Mouse (Mus musculus) bone marrow macrophage, adult 2 months (primary cell): ENCODE measurements at regions not wholly inside any gene's neighbourhood (a gene's known extent, or its start where the extent isn't known, plus 50 kb on each side); places are given as distances from the start of the nearest gene placed in this dataset.

ENCODE experiments used
- H3K27ac ChIP-seq: 2 replicates; pipeline ENCODE4 v1.5.1; 2012; ENCODE audit warnings: low read depth, low read length; ENCODE audit not compliant: insufficient read depth
- H3K4me1 ChIP-seq: 2 replicates; pipeline ENCODE4 v1.6.1; 2012; ENCODE audit warnings: low read length; ENCODE audit not compliant: control insufficient read depth, insufficient read depth
- H3K4me3 ChIP-seq: 2 replicates; pipeline ENCODE4 v1.5.1; 2012; ENCODE audit warnings: mild to moderate bottlenecking, low read length, moderate library complexity; ENCODE audit not compliant: insufficient read depth
- CTCF ChIP-seq: IDR thresholded peaks from 2 replicates; pipeline ENCODE4 v1.5.1; 2012; ENCODE audit warnings: low read depth, mild to moderate bottlenecking, low read length, moderate library complexity
- POLR2A ChIP-seq: IDR thresholded peaks from 2 replicates; pipeline ENCODE4 v1.6.1; 2012; ENCODE audit warnings: mild to moderate bottlenecking, low read depth, low read length, borderline replicate concordance

DNA sequence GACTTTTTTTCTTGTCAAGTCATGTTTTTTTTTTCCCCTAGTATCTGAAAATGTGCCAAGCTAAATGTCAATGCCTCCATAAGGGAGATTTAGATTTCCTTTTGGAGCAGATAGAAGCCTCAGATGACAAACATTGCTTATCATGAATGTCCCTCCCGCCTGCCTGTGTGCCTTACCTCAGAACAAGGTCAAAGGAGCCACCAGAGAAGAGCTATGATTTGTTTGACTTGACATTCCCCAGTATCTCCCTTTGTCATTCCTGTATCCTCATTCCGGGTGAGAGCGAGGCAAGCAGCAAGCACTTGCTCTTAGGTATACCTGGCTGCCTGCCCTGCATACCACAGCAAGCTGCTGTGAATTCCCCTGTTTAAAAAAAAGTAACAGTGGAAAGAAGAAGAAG is 246.9 kb upstream of the Usp25 start:
- no peak for TF ChIP-seq POLR2A
- TF ChIP-seq CTCF: no peak
- H3K4me3 ChIP-seq: no peak overlapping the region

DNA sequence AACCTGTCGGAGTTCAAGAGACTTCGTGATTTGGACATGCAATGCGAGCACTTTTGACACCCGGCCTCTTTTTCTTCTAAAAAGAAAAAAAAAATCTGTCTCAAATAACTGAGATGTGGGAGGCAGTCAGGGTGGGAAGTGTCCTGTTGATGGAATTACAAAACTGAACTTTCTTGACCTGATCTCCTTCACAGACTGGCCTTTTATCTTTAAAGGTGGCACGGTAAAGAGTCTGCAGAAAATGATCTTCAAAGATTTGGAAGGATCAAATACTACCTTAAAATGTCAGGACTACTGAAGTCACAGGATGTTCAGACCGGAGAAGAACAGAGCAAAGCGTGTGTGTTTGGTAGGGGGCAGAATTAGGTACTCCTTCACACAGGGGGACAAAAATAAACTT is 248.0 kb upstream of the Usp25 start:
- TF ChIP-seq POLR2A (no peak), CTCF (no peak)
- Histone ChIP-seq H3K4me3 (no peak overlapping the region), H3K4me1 (no peaks in the 10 kb centered on the region), H3K27ac (no peak overlapping the region)

More for the DNA sequence above, 246.9 kb upstream of the Usp25 start:
- H3K27ac ChIP-seq: no peak overlapping the region
- H3K4me1 ChIP-seq: no peaks in the 10 kb centered on the region

DNA sequence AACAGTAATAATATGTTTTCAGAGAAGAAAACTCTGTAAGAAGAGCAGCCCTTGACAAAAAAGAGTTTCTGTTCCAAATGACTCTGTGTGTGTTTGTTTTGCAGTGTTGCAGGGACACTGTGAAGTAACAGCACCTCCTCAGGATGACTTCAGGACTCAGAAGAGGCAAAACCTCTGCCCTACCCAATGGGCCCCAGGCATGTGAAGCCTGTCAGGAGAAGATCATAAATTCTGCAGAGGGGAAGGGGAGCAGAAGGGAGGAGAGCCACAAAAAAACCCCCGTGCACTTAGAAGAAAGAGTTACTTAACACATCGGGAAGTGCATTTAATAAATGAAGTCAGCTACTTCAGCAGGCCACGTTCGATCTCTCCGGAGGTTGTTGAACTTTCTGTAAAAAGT is 248.5 kb upstream of the Usp25 start:
- Histone ChIP-seq H3K4me1 (no peaks in the 10 kb centered on the region), H3K27ac (no peak overlapping the region), H3K4me3 (no peak overlapping the region)
- TF ChIP-seq CTCF: no peak
- TF ChIP-seq POLR2A: no peak

DNA sequence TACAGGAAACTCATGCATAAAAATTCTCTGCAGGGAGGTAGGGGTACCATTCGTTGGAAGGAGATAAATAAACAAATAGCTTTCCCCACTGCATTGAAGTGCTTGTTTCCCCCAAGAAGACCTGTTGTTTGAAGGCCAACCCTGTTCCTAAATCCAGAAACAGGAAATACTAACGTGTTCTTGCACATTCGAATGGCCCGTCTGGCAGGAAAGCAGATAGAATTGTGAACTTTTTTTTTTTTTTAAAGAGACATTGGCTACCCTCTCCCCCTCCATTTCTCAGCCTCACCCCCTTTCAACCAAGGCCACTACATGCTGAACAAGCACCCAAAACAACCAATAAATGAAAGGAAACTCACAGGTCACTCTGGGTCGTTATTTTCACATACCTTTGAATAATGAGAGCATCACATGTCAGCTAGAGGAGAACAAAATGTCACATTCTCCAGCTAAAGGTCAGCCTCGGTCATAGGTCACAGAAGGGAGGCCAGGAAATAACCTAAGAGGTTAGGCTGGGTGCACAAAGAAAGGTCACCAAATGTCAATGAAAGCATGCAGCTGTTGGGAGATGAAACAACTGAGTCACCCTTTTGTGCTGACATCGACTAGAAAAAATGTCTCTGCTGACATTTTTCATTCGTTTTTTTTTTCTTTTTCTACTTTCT is 250.8 kb upstream of the Usp25 start:
- Histone ChIP-seq H3K4me3 (no peak overlapping the region), H3K27ac (no peak overlapping the region), H3K4me1 (no peaks in the 10 kb centered on the region)
- TF ChIP-seq CTCF (no peak), POLR2A (no peak)

DNA sequence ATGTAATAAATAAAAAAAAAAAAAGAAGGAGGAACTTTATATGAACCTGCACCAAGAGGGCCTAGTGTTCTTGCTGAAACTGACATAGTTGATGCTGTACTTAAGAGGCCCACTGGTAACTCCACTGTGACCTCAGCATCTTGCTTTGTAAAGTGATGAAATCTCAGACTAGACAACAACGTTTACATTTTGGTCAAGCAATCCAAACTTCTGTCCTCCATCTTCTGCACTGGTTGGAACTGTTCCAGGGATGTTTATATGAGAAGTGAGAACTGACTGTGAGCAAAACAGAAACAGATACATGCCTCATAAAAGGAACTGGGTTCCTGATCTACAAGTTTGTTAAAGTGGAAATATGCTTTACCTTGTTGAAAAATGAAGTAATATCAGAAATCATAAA is 251.7 kb upstream of the Usp25 start:
- no peak overlapping the region for H3K4me3 ChIP-seq
- H3K4me1 ChIP-seq: no peaks in the 10 kb centered on the region
- no peak overlapping the region for H3K27ac ChIP-seq
- TF ChIP-seq POLR2A (no peak), CTCF (no peak)

DNA sequence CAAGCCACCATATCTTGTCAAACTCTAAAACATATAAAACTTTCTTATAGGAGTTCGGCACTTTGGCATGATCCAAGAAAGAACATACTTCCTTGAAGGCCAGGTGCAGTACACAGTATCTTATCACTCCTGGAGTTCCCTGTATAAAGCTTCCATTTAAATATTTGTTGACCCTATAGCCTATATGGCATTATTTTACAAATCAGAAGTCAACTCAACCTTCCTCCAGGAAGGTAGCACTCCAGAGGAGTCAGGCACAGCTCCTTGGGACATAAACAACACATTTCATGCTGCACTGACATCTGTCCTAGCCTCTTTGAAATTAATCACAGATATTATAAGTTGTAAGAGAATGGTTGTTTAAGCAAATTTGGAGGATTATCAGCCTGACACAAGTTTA is 252.5 kb upstream of the Usp25 start:
- Histone ChIP-seq H3K4me3 (no peak overlapping the region), H3K27ac (no peak overlapping the region), H3K4me1 (no peaks in the 10 kb centered on the region)
- TF ChIP-seq CTCF: no peak
- no peak for TF ChIP-seq POLR2A

DNA sequence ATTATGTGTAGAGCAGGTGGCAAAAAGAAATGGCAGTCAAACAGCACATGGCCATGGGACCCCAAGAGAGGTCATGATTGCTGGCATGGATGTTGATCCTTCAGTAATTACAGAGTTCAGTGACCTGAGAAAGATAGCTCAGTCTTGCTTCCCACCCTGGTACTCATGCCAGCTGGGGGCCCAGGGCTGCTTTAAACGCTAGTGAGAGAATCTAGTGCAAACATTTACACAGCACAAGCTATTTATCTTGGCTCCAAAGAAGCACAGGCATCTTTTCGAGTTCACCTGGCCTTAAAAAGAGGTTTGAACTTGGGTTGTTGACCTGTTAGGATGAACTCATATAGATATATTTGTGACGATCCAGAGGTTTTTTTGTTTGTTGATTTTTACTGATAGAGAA is 258.6 kb upstream of the Usp25 start:
- no peak for TF ChIP-seq POLR2A
- no peak for TF ChIP-seq CTCF
- no peaks in the 10 kb centered on the region for H3K4me1 ChIP-seq
- no peak overlapping the region for H3K4me3 ChIP-seq
- no peak overlapping the region for H3K27ac ChIP-seq

DNA sequence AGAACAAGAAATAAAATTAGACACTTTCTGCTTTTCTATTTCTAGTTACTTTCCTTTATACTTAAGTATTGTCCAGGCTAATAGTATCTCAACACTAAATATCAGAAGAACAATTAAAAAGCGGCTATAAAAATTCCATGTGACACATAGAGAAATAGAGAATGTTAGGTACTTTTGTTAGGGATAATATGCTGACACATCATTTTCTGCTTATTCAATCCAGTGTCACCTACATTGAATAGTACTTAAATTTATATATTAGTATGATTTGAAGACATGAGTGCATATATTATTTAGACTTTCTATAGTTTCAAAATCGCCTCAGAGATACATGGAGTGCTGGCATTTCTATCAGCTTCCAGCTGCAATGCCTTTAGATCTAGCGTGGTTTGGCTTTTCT is 267.1 kb upstream of the Usp25 start:
- Histone ChIP-seq H3K27ac (no peak overlapping the region), H3K4me3 (no peak overlapping the region), H3K4me1 (no peaks in the 10 kb centered on the region)
- no peak for TF ChIP-seq CTCF
- no peak for TF ChIP-seq POLR2A

DNA sequence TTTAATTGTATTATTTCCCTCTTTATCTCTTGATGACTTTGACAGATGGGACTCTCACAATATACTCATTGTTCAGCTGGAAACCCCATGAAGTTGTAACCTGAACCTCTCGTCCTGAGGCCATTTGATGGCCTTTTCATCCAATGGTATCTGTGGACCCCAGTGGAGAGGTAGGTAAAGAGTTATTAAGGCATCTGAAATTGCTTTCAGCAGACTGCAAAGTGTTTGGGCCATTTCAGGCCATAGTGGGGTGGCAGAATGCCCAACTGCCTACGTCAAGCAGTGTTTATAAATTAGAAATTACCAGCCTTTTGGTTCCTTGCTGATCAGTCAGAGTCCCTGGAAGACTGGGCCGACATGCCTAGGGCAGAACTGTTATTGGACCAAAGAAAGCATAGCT is 272.4 kb upstream of the Usp25 start:
- Histone ChIP-seq H3K27ac (no peak overlapping the region), H3K4me1 (no peaks in the 10 kb centered on the region), H3K4me3 (no peak overlapping the region)
- TF ChIP-seq CTCF (no peak), POLR2A (no peak)

DNA sequence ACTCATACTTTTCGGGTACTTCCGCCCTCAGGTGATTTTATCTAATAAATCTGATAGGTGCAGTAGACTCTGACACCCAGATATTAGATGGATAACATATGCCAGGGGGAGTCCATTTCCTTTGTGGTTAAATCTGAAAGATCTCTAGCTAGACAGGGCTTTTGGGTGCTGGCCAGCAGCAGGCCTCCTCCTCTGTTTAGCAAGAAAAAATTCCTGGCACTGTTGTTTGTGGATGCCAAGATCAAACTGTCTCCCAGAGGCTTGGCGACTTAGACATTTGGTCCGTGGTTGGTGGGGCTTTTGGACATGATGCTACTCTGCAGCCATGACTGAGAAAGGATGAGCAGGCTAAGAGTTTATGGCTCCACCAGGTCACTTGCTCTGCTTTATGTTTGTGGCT is 287.5 kb upstream of the Usp25 start:
- H3K4me1 ChIP-seq: no peaks in the 10 kb centered on the region
- no peak for TF ChIP-seq CTCF
- no peak for TF ChIP-seq POLR2A
- H3K4me3 ChIP-seq: no peak overlapping the region
- H3K27ac ChIP-seq: no peak overlapping the region

DNA sequence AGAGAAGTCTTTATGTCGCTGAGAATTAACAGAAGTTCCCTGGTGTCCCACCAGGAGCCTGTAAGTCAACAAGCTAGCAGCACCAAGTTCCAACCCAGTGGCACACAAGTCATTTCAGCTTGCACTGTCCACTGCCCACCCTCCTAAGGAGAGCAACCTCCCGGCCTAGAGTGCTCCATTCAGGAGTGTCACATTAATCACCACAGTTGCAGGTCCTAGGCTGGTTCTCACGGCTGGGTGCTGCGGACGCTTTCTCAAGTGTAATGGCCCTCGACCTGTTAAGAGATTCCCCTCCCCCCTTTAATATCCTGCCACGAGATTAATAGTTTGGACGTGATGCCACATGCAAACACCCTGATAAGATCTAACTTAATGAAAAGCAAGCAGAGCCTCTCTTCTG is 288.2 kb upstream of the Usp25 start:
- H3K27ac ChIP-seq: no peak overlapping the region
- no peak overlapping the region for H3K4me3 ChIP-seq
- TF ChIP-seq CTCF (no peak), POLR2A (no peak)
- no peaks in the 10 kb centered on the region for H3K4me1 ChIP-seq
